Mouse (Mus musculus) urinary bladder, adult 2 months (tissue): Measurements from ENCODE around the gene H2-T3. TPM values are rescaled to one million over a fixed set of nuclear protein-coding genes. Genes with fewer than 3 reads are reported as not detected.
"Not testable (repeated sequence)": the region's sequence is repeated elsewhere in the genome, so short reads cannot be mapped to it uniquely, and the experiment has no call there.

ENCODE experiments used
- DNase-seq: peaks from one replicate; pipeline ENCODE4 v3.0.0; 2022; ENCODE audit warnings: low spot score
- polyA plus RNA-seq: library from polyadenylated mRNA; depleted of rRNA; stranded (reverse); fragments of >200 nt; gene quantifications from 2 replicates; pipeline ENCODE4 v1.2.3, GENCODE M21; 2012

The H2-T3 gene
- polyA plus RNA-seq, 1 experiment = 0.03 TPM

GRCm38 (mm10) chr17:36178938-36179337, 11.1 kb downstream of the H2-T3 start:
- not testable (repeated sequence) for DNase-seq

DNA sequence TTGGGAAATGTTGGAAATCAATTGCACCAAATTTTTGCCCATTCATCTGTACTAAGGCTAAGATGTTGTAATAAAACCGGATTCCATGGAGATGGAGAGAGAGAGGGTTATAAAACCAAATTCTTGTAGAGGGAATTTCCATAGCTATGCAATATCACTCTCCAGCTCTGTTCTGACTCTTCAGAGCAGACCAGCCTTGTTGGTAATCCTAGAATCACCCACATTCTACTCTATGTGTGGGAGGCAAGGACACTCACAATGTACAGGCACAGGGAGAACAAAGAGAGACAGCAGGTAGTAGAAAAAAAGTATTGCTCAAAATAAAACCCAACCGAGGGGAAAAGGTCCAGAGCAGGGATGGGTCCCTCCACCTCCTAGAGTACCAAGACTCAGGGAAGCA, 14.0 kb downstream of the H2-T3 start:
- not testable (repeated sequence) for DNase-seq

DNA sequence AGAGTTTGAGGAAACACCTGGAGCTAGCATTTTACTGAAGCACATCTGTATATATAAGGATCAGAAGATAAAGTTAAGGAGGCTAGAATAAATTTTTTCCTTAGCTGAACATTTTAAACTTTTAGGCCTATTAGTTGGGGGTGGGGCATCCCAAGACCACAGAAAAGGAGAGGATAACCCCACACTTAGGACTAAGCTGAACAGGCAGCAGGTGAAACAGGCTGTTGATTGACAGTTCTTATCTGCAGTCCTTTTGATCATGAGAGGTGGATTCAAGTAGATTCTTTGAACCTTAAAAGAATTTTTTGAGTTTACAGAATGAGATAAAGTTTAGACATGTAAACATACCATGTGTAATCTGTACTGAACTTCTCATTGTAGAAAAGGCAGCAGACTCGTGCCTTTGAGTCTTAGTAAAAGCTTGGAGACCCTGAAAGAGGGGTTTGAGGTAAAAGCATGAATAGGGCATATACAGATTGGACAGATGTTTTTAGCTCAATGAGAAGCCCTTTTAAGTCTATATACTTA, 19.7 kb downstream of the H2-T3 start:
- DNase-seq = no peak

- no peak for DNase-seq
Observed at GRCm38 (mm10) chr17:36169753-36170152, 20.3 kb downstream of the H2-T3 start.

DNA sequence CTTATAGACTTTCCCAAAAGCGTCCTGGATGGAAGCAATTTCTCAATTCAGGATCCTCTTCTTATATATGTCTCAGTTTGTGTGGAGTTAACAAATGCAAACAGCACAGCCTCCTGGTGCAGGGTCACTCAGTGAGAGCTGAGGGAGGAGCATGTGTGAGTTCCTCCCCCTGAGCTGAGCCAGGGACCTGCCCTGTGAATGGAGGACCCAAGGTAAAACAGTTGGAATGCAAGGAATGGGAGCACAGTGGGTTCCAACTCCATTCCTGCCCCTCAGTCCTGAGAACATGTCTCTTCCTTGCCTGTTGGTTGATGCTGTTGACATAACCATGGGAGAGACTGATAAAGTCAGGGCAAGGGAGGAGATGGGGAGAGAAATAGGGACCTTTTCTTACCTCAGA, 21.0 kb downstream of the H2-T3 start:
- DNase-seq = not testable (repeated sequence)

DNA sequence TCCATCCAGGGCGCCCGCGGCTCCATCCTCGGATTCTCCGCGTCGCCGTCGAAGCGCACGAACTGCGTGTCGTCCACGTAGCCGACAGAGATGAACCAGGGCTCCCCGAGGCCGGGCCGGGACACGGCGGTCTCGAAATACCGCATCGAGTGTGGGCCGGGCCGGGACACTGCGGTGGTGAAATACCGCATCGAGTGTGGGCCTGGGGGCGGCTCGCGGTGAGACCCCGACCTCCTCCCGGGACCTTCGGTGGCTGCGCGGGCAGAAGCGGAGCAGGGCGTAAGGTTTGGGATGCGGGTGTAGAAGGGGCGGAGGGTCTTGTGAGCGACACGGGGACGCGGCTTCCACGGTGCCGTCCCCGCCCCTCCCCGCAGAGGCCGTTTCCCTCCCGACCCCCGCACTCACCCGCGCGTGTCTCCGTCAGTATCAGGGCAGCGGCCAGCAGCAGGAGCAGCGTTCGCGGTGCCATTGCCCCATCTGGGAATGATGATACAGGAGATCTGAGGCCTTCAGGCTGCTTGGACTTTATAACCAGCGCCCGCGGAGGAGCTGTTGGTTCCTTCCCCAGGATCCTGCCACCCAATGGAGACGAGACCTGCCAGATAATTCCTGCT, 21.9 kb downstream of the H2-T3 start, which contains the start of gene Gm8909:
TSS of gene Gm8909 (minus strand) at position 499 of the 614 bp plus-strand sequence.
- no peak for DNase-seq

DNA sequence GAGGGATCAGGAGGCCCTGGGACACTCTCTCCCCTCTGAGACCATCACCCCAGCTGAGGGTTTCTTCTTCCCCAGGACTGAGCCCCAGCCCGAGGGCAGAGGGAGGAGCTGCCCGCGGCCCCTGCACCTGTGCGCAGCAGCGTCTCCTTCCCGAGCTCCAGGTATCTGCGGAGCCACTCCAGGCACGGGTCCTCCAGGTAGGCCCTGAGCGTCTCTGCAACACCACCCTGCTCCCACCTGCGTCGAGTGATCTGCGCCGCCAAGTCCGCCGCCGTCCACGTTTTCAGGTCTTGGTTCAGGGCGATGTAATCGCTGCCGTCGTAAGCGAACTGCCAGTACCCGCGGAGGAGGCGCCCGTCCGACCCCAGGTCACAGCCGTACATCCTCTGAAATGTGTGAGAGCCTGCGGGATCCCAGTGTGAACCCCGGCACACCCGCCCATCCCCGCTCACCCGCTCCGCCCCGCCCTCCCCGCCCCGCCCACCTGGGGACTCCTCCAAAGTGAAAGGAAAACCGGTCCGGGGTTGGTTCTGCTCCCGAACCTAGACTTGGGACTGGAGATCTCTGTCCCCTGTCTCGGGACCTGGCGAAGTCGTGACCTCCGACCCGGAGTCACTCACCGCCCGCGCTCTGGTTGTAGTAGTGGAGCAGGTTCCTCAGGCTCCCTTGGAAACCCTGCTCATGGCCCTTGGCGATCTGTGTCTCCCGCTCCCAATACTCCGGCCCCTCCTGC, 22.6 kb downstream of the H2-T3 start:
- no peak for DNase-seq

DNA sequence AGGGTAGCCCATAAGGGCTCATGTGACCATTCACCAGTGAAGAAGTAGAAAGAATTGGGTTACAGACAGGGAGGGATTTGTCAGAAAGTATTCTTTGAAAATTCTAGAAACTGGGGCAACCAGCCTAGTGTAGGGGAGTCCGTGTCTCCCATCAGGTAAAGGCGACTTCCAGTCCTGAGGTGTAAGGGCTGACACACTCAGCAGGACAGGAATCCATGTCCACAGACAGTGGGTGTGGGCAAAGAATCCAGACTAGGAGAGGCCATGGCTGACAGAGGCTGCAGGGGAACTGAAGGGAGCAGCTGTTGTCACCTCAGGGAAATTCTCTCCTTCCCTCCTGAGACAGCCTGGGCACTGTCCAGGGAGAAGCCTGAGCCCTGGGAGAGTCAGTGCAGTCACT, 23.2 kb downstream of the H2-T3 start:
- not testable (repeated sequence) for DNase-seq

GRCm38 (mm10) chr17:36161129-36162051, 28.7 kb downstream of the H2-T3 start:
- no peak for DNase-seq

DNA sequence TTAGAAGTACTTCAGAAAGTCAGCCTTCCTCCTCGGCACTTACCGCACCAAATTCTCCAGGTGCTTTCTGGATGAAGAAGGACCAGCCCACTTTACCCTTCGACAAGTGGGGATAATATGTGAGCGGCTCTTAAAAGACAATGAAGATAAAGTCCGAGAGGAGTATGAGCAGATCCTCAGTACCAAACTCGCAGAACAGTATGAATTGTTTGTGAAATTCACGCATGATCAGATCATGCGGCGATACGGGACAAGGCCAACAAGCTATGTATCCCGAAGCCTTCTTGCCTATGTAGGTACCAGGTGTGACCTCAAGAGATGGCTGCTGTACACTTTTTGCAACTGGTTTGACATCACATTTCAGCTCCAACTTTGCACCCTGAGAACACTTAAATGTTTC, 31.8 kb downstream of the H2-T3 start:
- DNase-seq = not testable (repeated sequence)

GRCm38 (mm10) chr17:36157782-36158181, 32.3 kb downstream of the H2-T3 start:
- not testable (repeated sequence) for DNase-seq

DNA sequence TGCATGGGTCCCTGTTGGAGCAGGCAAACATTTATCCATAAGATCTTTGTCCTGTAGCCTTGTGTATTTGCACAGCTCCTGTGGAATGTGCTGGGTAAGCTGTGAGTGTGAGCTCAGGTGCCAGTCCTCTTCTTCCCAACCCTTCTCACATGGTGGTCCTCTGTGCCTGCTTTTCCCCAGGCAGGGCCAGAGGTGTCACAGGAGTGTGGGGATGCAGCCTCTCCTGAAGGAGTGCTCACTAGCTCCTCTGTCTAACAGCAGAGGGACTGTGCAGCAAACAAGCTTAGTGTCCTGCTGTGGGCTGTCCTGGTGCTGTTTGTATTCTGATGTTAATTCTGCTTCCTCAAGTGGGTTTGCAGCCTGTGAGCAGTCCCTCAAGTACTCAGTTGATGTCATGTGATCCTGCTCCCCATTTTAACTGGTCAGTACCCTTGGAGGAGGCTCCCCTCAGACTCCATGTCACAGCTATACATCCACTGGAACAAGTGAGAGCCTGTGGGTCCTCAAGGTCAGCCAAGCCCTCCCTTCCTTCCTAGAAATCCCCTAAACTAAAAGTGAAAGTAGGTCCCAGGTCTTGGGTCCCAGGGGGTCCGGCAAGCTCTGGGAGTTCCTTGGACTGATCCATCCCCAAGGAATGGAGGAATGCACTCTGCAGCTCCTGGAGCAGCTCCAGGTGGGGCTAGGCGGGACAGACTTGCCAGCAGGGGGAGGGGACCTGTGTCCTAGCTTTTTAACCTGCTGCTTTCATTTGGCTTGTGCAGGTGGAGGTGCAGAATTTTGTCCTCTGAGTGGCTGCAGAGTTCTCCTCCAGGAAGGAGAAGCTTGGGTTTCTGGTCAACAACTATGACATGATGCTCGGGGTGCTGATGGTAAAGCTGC, 35.6 kb downstream of the H2-T3 start:
- DNase-seq = no peak

DNA sequence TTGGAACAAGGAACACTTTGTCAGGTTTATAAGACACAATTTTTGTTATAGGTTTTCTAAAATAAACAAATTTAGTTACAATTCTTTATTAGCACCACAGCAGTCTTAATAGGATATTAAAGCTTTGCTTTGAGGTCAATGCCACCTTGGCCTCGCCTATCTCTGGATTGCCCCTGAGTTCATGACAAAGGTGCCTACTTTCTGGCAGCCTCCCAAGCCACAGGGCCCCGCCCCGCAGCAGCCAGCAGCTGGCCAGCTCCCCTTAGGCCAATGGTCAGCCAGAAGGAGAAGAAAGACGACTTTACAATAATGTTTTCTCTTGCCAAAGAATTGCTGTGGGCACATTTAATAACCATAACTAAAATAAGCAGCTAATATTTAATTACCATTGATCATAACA, 38.9 kb downstream of the H2-T3 start:
- not testable (repeated sequence) for DNase-seq

DNA sequence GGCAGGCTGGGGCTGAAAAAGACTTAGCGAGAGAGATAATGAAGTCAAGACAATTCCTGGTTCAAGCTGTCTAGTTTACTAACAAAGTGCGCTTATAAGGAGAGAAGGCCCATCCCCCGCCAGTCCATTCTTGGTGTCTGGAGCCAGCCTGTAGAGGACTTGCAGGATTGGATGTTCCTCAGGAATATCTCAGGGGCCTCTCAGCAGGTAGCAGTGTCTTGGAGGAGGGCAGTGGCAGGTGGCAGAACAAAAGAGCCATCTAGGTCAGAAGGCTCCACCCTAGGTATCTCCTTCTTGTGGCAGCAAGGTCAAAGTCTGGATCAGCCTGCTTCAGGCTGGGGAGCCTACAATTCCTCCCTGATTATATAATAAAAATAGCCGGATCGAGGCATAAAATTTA, 41.6 kb downstream of the H2-T3 start:
- not testable (repeated sequence) for DNase-seq

GRCm38 (mm10) chr17:36146937-36147336, 43.1 kb downstream of the H2-T3 start:
- not testable (repeated sequence) for DNase-seq

- DNase-seq = not testable (repeated sequence)
Observed at GRCm38 (mm10) chr17:36145861-36146156, 44.3 kb downstream of the H2-T3 start.

DNA sequence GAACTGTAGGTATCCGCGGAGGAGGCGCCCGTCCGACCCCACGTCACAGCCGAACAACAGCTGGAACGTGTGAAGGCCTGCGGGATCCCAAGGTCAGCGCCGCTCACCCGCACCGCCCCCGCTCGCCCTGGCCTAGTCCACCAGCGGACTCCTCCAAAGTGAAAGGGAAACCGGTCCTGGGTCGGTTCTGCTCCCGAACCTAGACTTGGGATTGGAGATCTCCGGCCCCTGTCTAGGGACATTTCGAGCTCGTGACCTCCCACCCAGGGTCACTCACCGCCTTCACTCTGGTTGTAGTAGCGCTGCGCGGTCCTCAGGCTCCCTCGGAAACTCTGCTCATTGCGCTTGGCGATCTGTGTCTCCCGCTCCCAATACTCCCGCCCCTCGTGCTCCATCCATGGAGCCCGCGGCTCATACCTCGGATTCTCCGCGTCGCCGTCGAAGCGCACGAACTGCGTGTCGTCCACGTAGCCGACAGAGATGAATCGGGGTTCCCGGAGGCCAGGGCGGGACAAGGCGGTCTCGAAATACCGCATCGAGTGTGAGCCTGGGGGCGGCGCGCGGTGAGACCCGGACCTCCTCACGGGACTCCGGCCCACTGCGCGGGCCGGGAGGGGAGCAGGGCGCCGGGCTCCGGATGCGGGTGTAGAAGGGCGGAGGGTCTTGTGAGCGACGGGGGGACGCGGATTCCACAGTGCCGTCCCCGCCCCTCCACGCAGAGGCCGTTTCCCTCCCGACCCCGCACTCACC, 44.8 kb downstream of the H2-T3 start:
- no peak for DNase-seq

GRCm38 (mm10) chr17:36136299-36136848, 53.7 kb downstream of the H2-T3 start:
- not testable (repeated sequence) for DNase-seq
